23 mouse cellular contexts compared by ENCODE assay signal in the genomic region with DNA sequence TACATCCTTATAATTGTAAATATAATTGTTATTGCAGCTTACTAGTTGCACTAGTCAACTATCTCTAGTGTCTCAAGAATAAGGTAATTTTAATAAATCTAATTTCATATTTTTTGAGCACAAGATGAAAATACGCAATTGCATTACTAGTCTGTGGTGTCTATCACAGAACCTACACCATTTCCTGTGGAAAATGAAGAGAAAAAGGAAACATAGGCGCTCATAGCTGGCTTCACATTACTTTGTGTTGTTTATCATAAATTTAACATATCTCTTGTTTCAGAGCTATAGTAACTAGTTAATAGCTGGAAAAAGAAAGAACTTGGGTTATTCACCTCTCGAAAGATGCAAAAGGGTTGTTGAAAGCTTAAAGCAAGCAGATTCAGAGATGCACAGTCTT.
DNase-seq lines count a peak whose midpoint lies in the region; ATAC-seq lines count a peak whose summit lies in the region.
"Had no signal": no experiment of that assay in that cellular context is flagged by ENCODE, and none has a peak within 500 bp of the region (broad histone marks: within the 10 kb centered on the region; RNA-seq: fewer than 3 reads in every experiment).

No protein-coding gene starts in this region.

- ATAC-seq in midbrain, embryonic 11.5 days (ENCODE audit: low FRiP score) = no peak
- peak; percentile 75 for ATAC-seq in CD4-positive, CD25-positive, alpha-beta regulatory T cell, adult 4 months
- ATAC-seq in hindbrain, embryonic 11.5 days (ENCODE audit: low FRiP score) = no peak
- ATAC-seq: forebrain, embryonic 14.5 days; forebrain, embryonic 16.5 days had no signal

- H3K4me3 ChIP-seq in midbrain, embryonic 11.5 days (ENCODE audit: low read depth, low read length) = no peak overlapping the region
- H3K4me3 ChIP-seq in midbrain, embryonic 10.5 days = no peak overlapping the region
- H3K4me3 ChIP-seq in hindbrain, embryonic 11.5 days (ENCODE audit: low read depth, low read length) = no peak overlapping the region
- H3K4me3 ChIP-seq: embryonic facial prominence, embryonic 13.5 days; embryonic facial prominence, embryonic 15.5 days; erythroblast, embryonic 14.5 days; forebrain, embryonic 10.5 days; forebrain, embryonic 12.5 days had no signal

- H3K4me2 ChIP-seq in midbrain, embryonic 11.5 days = no peak overlapping the region
- no peak overlapping the region for H3K4me2 ChIP-seq in hindbrain, embryonic 11.5 days (replicated peaks; ENCODE audit: low read depth, low read length)
- H3K4me2 ChIP-seq: embryonic facial prominence, embryonic 13.5 days; embryonic facial prominence, embryonic 15.5 days; forebrain, embryonic 12.5 days had no signal

- H3K27ac ChIP-seq in midbrain, embryonic 11.5 days (ENCODE audit: low read depth, low read length) = no peak overlapping the region
- H3K27ac ChIP-seq in midbrain, embryonic 10.5 days (replicated peaks) = no peak overlapping the region
- no peak overlapping the region for H3K27ac ChIP-seq in hindbrain, embryonic 11.5 days (ENCODE audit: low read depth, low read length)
- H3K27ac ChIP-seq: embryonic facial prominence, embryonic 13.5 days; embryonic facial prominence, embryonic 15.5 days; forebrain, embryonic 10.5 days; forebrain, embryonic 12.5 days had no signal

- H3K9ac ChIP-seq in midbrain, embryonic 11.5 days (ENCODE audit: low read length) = no peak overlapping the region
- H3K9ac ChIP-seq in hindbrain, embryonic 11.5 days (ENCODE audit: low read depth, low read length) = no peak overlapping the region
- H3K9ac ChIP-seq: embryonic facial prominence, embryonic 13.5 days; embryonic facial prominence, embryonic 15.5 days; forebrain, embryonic 12.5 days had no signal

- 89% methylated on average over 3 of the region's 3 CpGs for WGBS in midbrain, embryonic 11.5 days
- WGBS in midbrain, embryonic 10.5 days = 93% methylated on average over 3 of the region's 3 CpGs
- 87% methylated on average over 3 of the region's 3 CpGs for WGBS in hindbrain, embryonic 11.5 days

- no peaks in the 10 kb centered on the region for H3K36me3 ChIP-seq in midbrain, embryonic 11.5 days (ENCODE audit: control insufficient read depth, insufficient read depth, low read length)
- peaks cover 4% of the 10 kb centered on the region; the same call in 1 of the 2 replicates for H3K36me3 ChIP-seq in midbrain, embryonic 10.5 days
- H3K36me3 ChIP-seq in hindbrain, embryonic 11.5 days (ENCODE audit: control insufficient read depth, insufficient read depth, low read length) = no peaks in the 10 kb centered on the region
- H3K36me3 ChIP-seq: forebrain, embryonic 10.5 days; forebrain, embryonic 12.5 days had no signal

- DNase-seq in midbrain, embryonic 11.5 days (ENCODE audit: low spot score, missing footprints) = peak; percentile 49
- no peak for DNase-seq in midbrain, embryonic 10.5 days (ENCODE audit: low spot score)
- DNase-seq in induced T-regulatory cell, adult 2 months (ENCODE audit: low read depth) = peak; percentile 47
- DNase-seq in naive thymus-derived CD4-positive, alpha-beta T cell, adult 2 months (ENCODE audit: low read depth) = peak; percentile 41
- DNase-seq in layer of hippocampus, postnatal 14 days (ENCODE audit: low spot score in 2 of 2) = no peak
- no peak for DNase-seq in hindbrain, embryonic 11.5 days (ENCODE audit: low spot score)
- DNase-seq in kidney, postnatal 4 days = no peak
- DNase-seq: adrenal gland, postnatal 10 days; adrenal gland, postnatal 25 days; B cell, adult 2 months; cerebellum, adult 11 months; cerebellum, adult 18-20 months; cerebellum, adult 8-10 months; cerebellum, adult 9-11 months; cerebellum, postnatal 14 days had no signal

- H3K27me3 ChIP-seq in midbrain, embryonic 11.5 days (ENCODE audit: control insufficient read depth, insufficient read depth, low read length) = no peaks in the 10 kb centered on the region
- no peaks in the 10 kb centered on the region for H3K27me3 ChIP-seq in midbrain, embryonic 10.5 days (ENCODE audit: low read depth, poor library complexity, severe bottlenecking)
- no peaks in the 10 kb centered on the region for H3K27me3 ChIP-seq in hindbrain, embryonic 11.5 days (ENCODE audit: control insufficient read depth, insufficient read depth, low read length)
- H3K27me3 ChIP-seq: embryonic facial prominence, embryonic 13.5 days; embryonic facial prominence, embryonic 15.5 days had no signal

- H3K9me3 ChIP-seq in midbrain, embryonic 11.5 days (ENCODE audit: control insufficient read depth, low read length) = no peaks in the 10 kb centered on the region
- 0 out of 2 replicates have a peak, but pooled peaks cover 3% of the 10 kb centered on the region for H3K9me3 ChIP-seq in midbrain, embryonic 10.5 days (replicated peaks)
- H3K9me3 ChIP-seq in hindbrain, embryonic 11.5 days (ENCODE audit: control insufficient read depth, low read length) = no peaks in the 10 kb centered on the region
- H3K9me3 ChIP-seq: embryonic facial prominence, embryonic 13.5 days; embryonic facial prominence, embryonic 15.5 days; forebrain, embryonic 10.5 days; forebrain, embryonic 12.5 days had no signal

- no peaks in the 10 kb centered on the region for H3K4me1 ChIP-seq in midbrain, embryonic 11.5 days (ENCODE audit: control insufficient read depth, insufficient read depth, low read length)
- H3K4me1 ChIP-seq in midbrain, embryonic 10.5 days = 0 out of 2 replicates have a peak, but pooled peaks cover 4% of the 10 kb centered on the region
- no peaks in the 10 kb centered on the region for H3K4me1 ChIP-seq in hindbrain, embryonic 11.5 days (replicated peaks; ENCODE audit: control insufficient read depth, insufficient read depth, low read length)
- H3K4me1 ChIP-seq: embryonic facial prominence, embryonic 13.5 days; embryonic facial prominence, embryonic 15.5 days; forebrain, embryonic 10.5 days; forebrain, embryonic 12.5 days had no signal

Comparison
In these comparisons a context has a peak if more than half of its experiments do, and no peak if none do; other contexts are left out.
1. DNase-seq: peak in midbrain, embryonic 11.5 days (single experiment), induced T-regulatory cell, adult 2 months (single experiment) and naive thymus-derived CD4-positive, alpha-beta T cell, adult 2 months (single experiment); none in midbrain, embryonic 10.5 days (single experiment), layer of hippocampus, postnatal 14 days (0 of 2), hindbrain, embryonic 11.5 days (single experiment) and kidney, postnatal 4 days (0 of 2).